Mouse (Mus musculus) liver, embryonic 14.5 days (tissue): ENCODE measurements at regions not wholly inside any gene's neighbourhood (a gene's known extent, or its start where the extent isn't known, plus 50 kb on each side); places are given as distances from the start of the nearest gene placed in this dataset.

Source experiments
- ATAC-seq: fragments of 200-750 bp; cut with Nextera tagmentation; 2 replicates; pipeline ENCODE4 v1.8.0; 2017; ENCODE audit warnings: moderate number of reproducible peaks, mild to moderate bottlenecking, moderate library complexity; ENCODE audit not compliant: insufficient read depth
- DNase-seq, 3 experiments: peaks; one replicate each; pipeline ENCODE4 v3.0.0-alpha.2; 2012 to 2013; ENCODE audit warnings: low read depth in 3 of 3, low spot score in 3 of 3
- H3K27ac ChIP-seq: fragments of 300-500 bp; sonication (generic); 2 replicates; pipeline ENCODE4 v1.5.1; 2014; ENCODE audit warnings: moderate library complexity, mild to moderate bottlenecking, control low read depth, inconsistent platforms
- H3K27me3 ChIP-seq: fragments of 300-500 bp; sonication (generic); 2 replicates; pipeline ENCODE4 v1.6.1; 2014; ENCODE audit warnings: mild to moderate bottlenecking, low read length, moderate library complexity; ENCODE audit not compliant: control insufficient read depth, insufficient read depth
- H3K36me3 ChIP-seq: fragments of 300-500 bp; sonication (generic); replicated peaks from 2 replicates; pipeline ENCODE4 v1.6.1; 2014; ENCODE audit warnings: low read depth; ENCODE audit not compliant: control insufficient read depth, insufficient read depth
- H3K4me1 ChIP-seq, 2 experiments: fragments of 200-500 bp in 1 of 2; fragments of 300-500 bp in 1 of 2; sonication (generic) in 1 of 2; replicated peaks; 2 replicates each; pipeline ENCODE4 v1.6.1; 2012 to 2014; ENCODE audit warnings: antibody characterized with exemption in 1 of 2, inconsistent platforms in 1 of 2, low read length in 1 of 2; ENCODE audit not compliant: control insufficient read depth in 2 of 2, insufficient read depth in 2 of 2
- H3K4me2 ChIP-seq: fragments of 300-500 bp; sonication (generic); 2 replicates; pipeline ENCODE4 v1.6.1; 2014; ENCODE audit warnings: low read depth, mild to moderate bottlenecking, control low read depth, moderate library complexity
- H3K4me3 ChIP-seq, 2 experiments: fragments of 200-500 bp in 1 of 2; fragments of 300-500 bp in 1 of 2; sonication (generic) in 1 of 2; 2 replicates each; pipeline ENCODE4 v1.5.1; 2012 to 2014; ENCODE audit warnings: low read depth in 2 of 2, low read length in 2 of 2, mild to moderate bottlenecking in 2 of 2, control low read depth in 1 of 2, inconsistent platforms in 1 of 2, moderate library complexity in 1 of 2; ENCODE audit not compliant: insufficient read depth in 1 of 2
- H3K9ac ChIP-seq: fragments of 300-500 bp; sonication (generic); replicated peaks from 2 replicates; pipeline ENCODE4 v1.6.1; 2014; ENCODE audit warnings: mild to moderate bottlenecking, control low read depth, moderate library complexity
- H3K9me3 ChIP-seq: fragments of 300-500 bp; sonication (generic); 2 replicates; pipeline ENCODE4 v1.6.1; 2016; ENCODE audit warnings: low read length, mixed read lengths; ENCODE audit not compliant: control insufficient read depth
- CTCF ChIP-seq: IDR thresholded peaks from 2 replicates; pipeline ENCODE4 v1.5.1; 2016; ENCODE audit warnings: antibody characterized with exemption, low read depth, control low read depth
- EP300 ChIP-seq: IDR thresholded peaks from 2 replicates; pipeline ENCODE4 v1.6.1; 2016; ENCODE audit warnings: antibody characterized with exemption, low read depth
- WGBS: fragments of 180-500 bp; shearing (Covaris S2); extraction: QIAGEN DNeasy Blood & Tissue Kit; methylation state at CpG from one replicate; pipeline ENCODE4 v1.1.7; 2014; ENCODE audit not compliant: insufficient replicate concordance; 5-methylcytosine and 5-hydroxymethylcytosine counted together

DNA sequence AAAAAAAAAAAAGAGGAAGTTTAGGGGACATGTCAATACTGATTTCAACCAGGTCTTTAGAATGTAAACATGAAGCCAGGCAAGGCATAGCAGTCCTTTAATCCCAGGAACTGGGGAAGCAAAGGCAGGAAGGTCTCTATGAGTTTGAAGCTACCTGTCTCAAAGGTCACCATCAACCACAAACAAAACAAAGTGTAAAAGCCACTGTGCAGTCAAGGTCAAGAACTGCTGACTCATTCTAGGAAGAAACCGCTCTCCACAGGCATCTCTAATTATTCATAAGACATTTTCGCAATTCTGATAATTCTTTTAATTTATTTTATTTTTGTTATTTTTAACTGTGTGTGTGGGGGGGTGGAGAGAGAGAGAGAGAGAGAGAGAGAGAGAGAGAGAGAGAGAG lies 364.0 kb downstream of the Cntnap4 start:
- H3K4me1 ChIP-seq = no peaks in the 10 kb centered on the region
- 69% methylated on average over 2 of the region's 2 CpGs for WGBS
- H3K4me2 ChIP-seq = no peak overlapping the region
- H3K9ac ChIP-seq = no peak overlapping the region
- no peaks in the 10 kb centered on the region for H3K36me3 ChIP-seq
- H3K9me3 ChIP-seq = no peaks in the 10 kb centered on the region
- H3K27ac ChIP-seq = no peak overlapping the region
- no peak overlapping the region for H3K4me3 ChIP-seq
- no peaks in the 10 kb centered on the region for H3K27me3 ChIP-seq
- no peak for TF ChIP-seq EP300
- TF ChIP-seq CTCF = no peak
- ATAC-seq (no peak), DNase-seq (no peak)

DNA sequence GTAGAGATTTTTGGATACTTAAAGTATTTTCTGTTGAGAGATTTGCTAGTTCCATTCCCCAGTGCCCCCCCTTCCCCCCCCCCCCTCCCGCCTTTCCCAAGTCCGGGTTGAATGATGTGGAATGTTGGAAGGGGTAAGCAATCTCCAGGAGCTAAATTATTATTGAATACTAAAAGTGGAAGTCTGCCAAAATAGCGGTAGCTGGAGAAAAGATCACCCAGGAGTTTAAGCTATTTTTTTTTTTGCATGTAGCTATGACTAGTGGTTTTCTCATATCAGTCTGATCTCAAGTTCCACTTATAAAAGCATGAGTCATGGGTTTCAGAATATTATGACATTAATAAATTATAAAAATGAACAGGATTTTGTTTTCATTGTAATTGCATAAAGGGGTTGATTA lies 365.6 kb downstream of the Cntnap4 start:
- Histone ChIP-seq H3K9ac (no peak overlapping the region), H3K27me3 (no peaks in the 10 kb centered on the region), H3K4me2 (no peak overlapping the region), H3K27ac (no peak overlapping the region), H3K36me3 (no peaks in the 10 kb centered on the region), H3K4me1 (no peaks in the 10 kb centered on the region), H3K9me3 (no peaks in the 10 kb centered on the region), H3K4me3 (no peak overlapping the region)
- no peak for DNase-seq
- ATAC-seq = no peak
- TF ChIP-seq CTCF (no peak), EP300 (no peak)
- WGBS = 68% methylated on average over 3 of the region's 3 CpGs

DNA sequence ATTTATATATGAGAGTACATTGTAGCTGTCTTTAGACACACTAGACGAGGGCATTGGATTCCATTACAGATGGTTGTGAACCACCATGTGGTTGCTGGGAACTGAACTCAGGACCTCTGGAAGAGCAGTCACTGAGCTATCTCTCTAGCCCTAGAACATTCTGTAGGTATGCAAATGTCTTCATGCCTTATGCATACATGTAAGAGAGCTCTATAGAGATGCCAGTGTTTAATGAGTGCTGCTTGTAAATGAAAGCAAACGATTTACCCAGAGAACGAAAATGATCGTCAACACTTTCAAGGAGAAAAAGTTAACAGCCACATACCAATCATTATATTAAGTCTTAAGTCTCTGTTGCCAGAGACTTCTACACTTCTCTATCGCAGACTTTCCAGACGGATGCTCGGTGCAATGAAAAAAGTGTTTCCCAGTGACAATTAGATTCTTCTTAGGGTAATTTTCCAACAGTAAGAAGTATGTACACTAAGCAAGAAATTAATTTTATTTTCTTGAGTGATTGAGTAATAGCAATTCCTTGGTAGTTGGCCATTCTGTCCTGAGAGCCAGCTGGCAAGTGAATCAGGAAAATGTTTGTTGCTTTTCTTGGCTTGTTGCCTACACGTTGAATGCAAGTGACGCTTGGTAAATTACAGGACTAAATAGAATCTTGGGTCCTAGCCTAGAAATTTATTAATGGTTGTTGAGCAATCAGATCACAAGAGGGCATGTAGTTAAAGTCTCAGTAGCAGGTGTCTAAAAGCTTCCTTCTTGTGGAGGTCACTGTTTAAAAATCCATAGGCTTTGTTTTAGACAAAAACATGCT lies 366.3 kb downstream of the Cntnap4 start:
- no peak overlapping the region for H3K9ac ChIP-seq
- no peak overlapping the region for H3K27ac ChIP-seq
- no peak for DNase-seq
- ATAC-seq = no peak
- no peak overlapping the region for H3K4me2 ChIP-seq
- no peaks in the 10 kb centered on the region for H3K4me1 ChIP-seq
- no peaks in the 10 kb centered on the region for H3K27me3 ChIP-seq
- H3K36me3 ChIP-seq = no peaks in the 10 kb centered on the region
- 74% methylated on average over 9 of the region's 9 CpGs for WGBS
- no peak overlapping the region for H3K4me3 ChIP-seq
- no peaks in the 10 kb centered on the region for H3K9me3 ChIP-seq
- TF ChIP-seq CTCF (no peak), EP300 (no peak)

DNA sequence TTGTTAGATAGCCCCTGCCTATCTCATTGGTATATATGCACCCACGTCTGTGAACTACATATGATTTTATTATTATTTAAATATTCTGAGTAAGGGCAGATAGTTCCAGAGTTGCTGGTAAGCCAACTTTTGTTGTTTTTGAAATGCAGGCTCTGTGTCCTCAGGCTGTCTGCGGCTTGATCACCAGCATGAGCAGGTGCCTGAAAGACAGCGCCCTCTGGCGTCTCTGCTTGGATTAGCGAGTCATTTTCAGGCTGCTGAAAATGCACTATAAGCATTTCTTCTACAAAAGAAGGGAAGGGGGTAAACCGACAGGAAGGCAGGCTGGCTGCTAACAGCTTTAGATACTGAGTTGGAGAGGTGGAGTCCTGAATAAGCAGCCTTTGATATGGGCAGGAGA lies 402.6 kb downstream of the Cntnap4 start:
- 7% methylated on average over 6 of the region's 6 CpGs for WGBS
- no peak overlapping the region for H3K4me2 ChIP-seq
- no peaks in the 10 kb centered on the region for H3K9me3 ChIP-seq
- H3K4me1 ChIP-seq = no peaks in the 10 kb centered on the region
- ATAC-seq (no peak), DNase-seq (no peak)
- no peaks in the 10 kb centered on the region for H3K27me3 ChIP-seq
- TF ChIP-seq CTCF (peak; percentile 62), EP300 (no peak)
- H3K9ac ChIP-seq = no peak overlapping the region
- no peak overlapping the region for H3K27ac ChIP-seq
- H3K4me3 ChIP-seq = no peak overlapping the region
- H3K36me3 ChIP-seq = no peaks in the 10 kb centered on the region

DNA sequence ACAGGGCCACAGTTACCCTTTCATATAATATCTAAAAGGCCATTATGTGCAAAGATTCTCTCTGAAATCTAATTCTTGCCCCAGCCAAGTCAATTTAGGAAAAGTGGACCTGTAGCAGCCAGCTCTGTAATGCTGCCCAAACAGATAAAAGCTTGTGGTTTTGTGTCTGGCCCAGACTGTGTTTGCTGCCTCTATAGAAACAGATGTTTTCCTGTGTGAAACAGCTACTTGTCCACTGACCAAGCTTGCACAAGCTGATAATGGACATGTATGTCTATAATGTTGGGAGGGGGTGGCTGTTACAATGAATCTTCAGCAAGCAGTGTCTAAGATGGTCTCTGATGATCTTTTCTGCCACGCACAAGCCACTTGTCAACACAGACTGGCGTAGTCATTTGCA lies 405.9 kb downstream of the Cntnap4 start:
- Histone ChIP-seq H3K4me3 (no peak overlapping the region), H3K9ac (no peak overlapping the region), H3K4me2 (no peak overlapping the region), H3K9me3 (no peaks in the 10 kb centered on the region), H3K36me3 (no peaks in the 10 kb centered on the region), H3K27me3 (no peaks in the 10 kb centered on the region), H3K27ac (no peak overlapping the region), H3K4me1 (no peaks in the 10 kb centered on the region)
- 55% methylated on average over 2 of the region's 2 CpGs for WGBS
- DNase-seq = no peak
- TF ChIP-seq EP300 (no peak), CTCF (no peak)
- ATAC-seq = no peak
